Mouse (Mus musculus): ENCODE results near the gene Olfr318. TPM values are rescaled to one million over a fixed set of nuclear protein-coding genes. Genes with fewer than 3 reads are reported as not detected.
"Not testable (repeated sequence)": the region's sequence is repeated elsewhere in the genome, so short reads cannot be mapped to it uniquely, and the experiment has no call there.

Gene Olfr318
- polyA plus RNA-seq (2015; fragmentation: Nextera tagmentation; extraction: Ambion mirVana): not detected in 2 replicates

DNA sequence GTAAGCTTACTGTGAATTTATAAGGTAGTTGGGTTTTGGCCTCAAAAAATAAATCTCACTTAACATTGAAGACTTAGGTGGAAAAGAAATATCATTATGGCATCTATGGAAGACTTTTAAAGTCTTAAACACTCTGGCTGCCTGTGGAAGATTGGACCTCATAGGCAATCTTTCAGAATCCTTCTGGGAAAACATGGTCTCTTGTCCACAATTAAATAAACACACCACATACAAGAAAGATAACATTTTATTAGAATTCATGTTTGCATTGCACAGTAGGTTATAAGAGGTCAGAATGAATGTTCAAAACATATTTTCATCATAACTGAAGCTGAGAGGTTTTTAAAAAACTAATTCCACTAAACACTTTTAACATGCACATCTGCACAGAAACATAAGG is at the start of gene Olfr318:
Olfr318 (minus strand) TSS at position 101 of the 400 bp plus-strand sequence.
- H3K27me3 ChIP-seq: no peaks in the 10 kb centered on the region
- no peak within 1 kb of the TSS for H3K27ac ChIP-seq
- DNase-seq (no peak), ATAC-seq (ENCODE audit: low read depth) (no peak)
- no peaks in the 10 kb centered on the region for H3K36me3 ChIP-seq
- no peak within 1 kb of the TSS for H3K4me2 ChIP-seq
- H3K9me3 ChIP-seq (replicated peaks): no peaks in the 10 kb centered on the region
- no peak within 1 kb of the TSS for H3K9ac ChIP-seq
- no peaks in the 10 kb centered on the region for H3K4me1 ChIP-seq (replicated peaks)
- H3K4me3 ChIP-seq (replicated peaks): no peak within 1 kb of the TSS

DNA sequence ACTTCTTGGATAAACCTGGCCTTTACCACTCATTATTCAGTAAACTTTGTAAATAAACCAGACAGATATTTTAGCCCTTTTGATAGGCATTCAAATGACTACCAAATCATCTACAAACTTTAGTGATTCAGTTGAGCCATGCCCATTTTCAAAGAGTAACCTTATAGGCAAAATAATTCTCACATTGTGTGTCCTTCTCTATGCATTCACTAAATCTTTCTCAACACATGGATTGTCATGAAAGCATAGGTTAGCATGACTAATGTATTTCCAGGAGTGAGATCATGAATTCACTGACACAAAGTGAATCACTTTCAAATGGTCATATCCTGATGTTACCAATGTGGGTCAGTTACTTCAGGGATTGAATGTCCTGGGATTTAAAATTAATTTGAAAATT is 49.1 kb upstream of the Olfr318 start, which contains the start of gene Olfr315:
Olfr315 (plus strand) TSS at position 301 of the 400 bp plus-strand sequence.
- H3K9ac ChIP-seq: no peak within 1 kb of the TSS
- no peaks in the 10 kb centered on the region for H3K36me3 ChIP-seq
- no peak within 1 kb of the TSS for H3K27ac ChIP-seq
- no peak within 1 kb of the TSS for H3K4me3 ChIP-seq (replicated peaks)
- no peaks in the 10 kb centered on the region for H3K4me1 ChIP-seq (replicated peaks)
- H3K4me2 ChIP-seq: no peak within 1 kb of the TSS
- no peaks in the 10 kb centered on the region for H3K9me3 ChIP-seq (replicated peaks)
- no peak for ATAC-seq (ENCODE audit: low read depth)
- no peaks in the 10 kb centered on the region for H3K27me3 ChIP-seq
- no peak for DNase-seq

DNA sequence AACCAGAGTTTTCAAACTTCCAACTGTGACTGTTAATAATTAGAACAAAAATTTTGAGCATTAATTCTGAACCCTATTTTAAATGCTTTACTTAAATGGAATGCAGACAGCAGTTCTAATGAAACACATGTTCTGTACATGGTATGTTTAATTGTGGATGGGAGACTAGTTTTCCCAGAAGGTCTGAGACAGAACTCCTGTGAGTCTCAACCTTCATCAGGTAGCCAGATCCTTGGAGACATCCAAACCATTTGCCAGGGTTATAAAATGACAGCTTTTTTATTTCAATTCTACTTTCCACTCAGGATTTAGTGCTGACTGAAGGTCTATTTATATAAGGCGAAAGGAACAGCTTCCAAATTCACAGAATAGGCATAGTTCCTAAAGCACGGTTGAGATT is 28.6 kb upstream of the Olfr318 start, which contains the start of gene Olfr316:
Olfr316 (plus strand) TSS at position 301 of the 400 bp plus-strand sequence.
- Histone ChIP-seq H3K36me3 (no peaks in the 10 kb centered on the region), H3K27ac (no peak within 1 kb of the TSS), H3K27me3 (no peaks in the 10 kb centered on the region), H3K9me3 (replicated peaks) (no peaks in the 10 kb centered on the region), H3K9ac (no peak within 1 kb of the TSS), H3K4me3 (replicated peaks) (no peak within 1 kb of the TSS), H3K4me2 (no peak within 1 kb of the TSS), H3K4me1 (replicated peaks) (no peaks in the 10 kb centered on the region)
- DNase-seq (no peak), ATAC-seq (ENCODE audit: low read depth) (no peak)
- 72% methylated on average over 2 of the region's 2 CpGs for WGBS (ENCODE audit: insufficient replicate concordance)

DNA sequence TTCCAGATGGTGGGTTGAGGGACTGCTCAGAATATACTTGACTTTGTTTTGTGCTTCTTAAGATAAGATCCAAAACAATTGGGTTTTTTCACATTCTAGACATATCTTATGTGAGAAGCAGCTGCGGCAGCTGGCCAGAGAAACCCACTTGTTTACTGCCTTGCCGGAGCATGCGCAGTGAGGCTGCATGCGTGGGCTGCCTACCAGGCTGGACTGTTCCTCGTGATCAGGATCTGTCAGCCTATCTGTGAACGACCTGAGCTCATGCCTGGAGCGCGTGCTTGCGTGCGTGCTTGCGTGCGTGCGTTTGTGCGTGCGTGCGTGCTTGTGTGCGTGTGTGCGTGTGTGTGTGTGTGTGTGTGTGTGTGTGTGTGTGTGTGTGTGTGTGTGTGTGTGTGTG is 27.3 kb upstream of the Olfr318 start:
- H3K4me1 ChIP-seq (replicated peaks); H3K27ac ChIP-seq; H3K9me3 ChIP-seq (replicated peaks); H3K4me2 ChIP-seq; H3K9ac ChIP-seq; DNase-seq; H3K4me3 ChIP-seq (replicated peaks); H3K36me3 ChIP-seq; H3K27me3 ChIP-seq; ATAC-seq (ENCODE audit: low read depth): not testable (repeated sequence)
- 77% methylated on average over 18 of the region's 18 CpGs for WGBS (ENCODE audit: insufficient replicate concordance)

DNA sequence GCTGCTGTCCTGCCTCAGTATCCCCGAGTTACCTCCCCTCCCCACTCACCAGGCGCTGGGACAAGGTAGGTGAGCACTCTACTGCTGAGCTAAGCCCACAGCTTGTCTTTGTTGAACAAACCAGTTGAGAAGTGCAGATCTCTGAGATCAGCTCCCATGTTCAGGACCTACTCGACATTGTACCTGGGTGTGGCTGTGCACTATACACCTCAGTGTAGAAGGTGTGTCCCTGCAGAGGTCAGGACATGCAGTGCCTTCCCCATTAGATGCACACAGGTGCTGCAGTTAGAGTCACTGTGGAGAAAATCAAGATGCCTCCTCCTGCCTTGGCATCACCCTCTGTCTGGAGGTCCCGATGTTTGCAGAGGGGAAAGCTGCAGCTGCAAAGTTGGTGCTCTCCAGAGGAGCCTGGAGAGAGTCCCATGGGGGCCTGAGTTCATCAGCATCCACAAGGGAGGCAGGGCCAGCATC is 15.0 kb upstream of the Olfr318 start, which contains the start of gene Olfr317:
Olfr317 (minus strand) TSS at position 421 of the 471 bp plus-strand sequence.
- no peaks in the 10 kb centered on the region for H3K4me1 ChIP-seq (replicated peaks)
- DNase-seq (no peak), ATAC-seq (ENCODE audit: low read depth) (no peak)
- H3K9me3 ChIP-seq (replicated peaks): no peaks in the 10 kb centered on the region
- 58% methylated on average over 4 of the region's 4 CpGs for WGBS (ENCODE audit: insufficient replicate concordance)
- H3K4me2 ChIP-seq: no peak within 1 kb of the TSS
- H3K27me3 ChIP-seq: no peaks in the 10 kb centered on the region
- H3K9ac ChIP-seq: no peak within 1 kb of the TSS
- H3K27ac ChIP-seq: no peak within 1 kb of the TSS
- no peak within 1 kb of the TSS for H3K4me3 ChIP-seq (replicated peaks)
- no peaks in the 10 kb centered on the region for H3K36me3 ChIP-seq

DNA sequence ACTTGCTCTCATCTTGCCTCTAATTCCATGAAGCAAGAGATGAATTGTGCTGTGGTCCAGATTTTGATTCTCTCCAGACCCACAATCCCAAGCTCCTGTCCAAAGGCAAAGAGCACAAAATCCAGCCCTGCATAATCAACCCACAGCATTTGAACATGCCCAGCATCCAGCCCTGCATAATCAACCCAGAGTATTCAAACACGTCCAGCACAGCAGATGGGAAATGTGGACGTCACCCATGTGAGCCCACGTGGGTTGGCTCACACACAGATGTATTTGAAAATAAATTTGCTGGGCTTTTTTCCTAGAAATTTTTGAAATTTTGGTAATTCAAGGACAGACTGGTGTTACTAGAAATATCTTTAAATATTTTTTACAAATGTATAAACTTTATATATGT is 9.6 kb upstream of the Olfr318 start:
- WGBS (ENCODE audit: insufficient replicate concordance): 51% methylated on average over 3 of the region's 3 CpGs
- Histone ChIP-seq H3K9ac (no peak overlapping the region), H3K27me3 (no peaks in the 10 kb centered on the region), H3K27ac (no peak overlapping the region), H3K4me2 (no peak overlapping the region), H3K36me3 (no peaks in the 10 kb centered on the region), H3K9me3 (replicated peaks) (no peaks in the 10 kb centered on the region), H3K4me3 (replicated peaks) (no peak overlapping the region), H3K4me1 (replicated peaks) (no peaks in the 10 kb centered on the region)
- ATAC-seq (ENCODE audit: low read depth) (no peak), DNase-seq (no peak)

DNA sequence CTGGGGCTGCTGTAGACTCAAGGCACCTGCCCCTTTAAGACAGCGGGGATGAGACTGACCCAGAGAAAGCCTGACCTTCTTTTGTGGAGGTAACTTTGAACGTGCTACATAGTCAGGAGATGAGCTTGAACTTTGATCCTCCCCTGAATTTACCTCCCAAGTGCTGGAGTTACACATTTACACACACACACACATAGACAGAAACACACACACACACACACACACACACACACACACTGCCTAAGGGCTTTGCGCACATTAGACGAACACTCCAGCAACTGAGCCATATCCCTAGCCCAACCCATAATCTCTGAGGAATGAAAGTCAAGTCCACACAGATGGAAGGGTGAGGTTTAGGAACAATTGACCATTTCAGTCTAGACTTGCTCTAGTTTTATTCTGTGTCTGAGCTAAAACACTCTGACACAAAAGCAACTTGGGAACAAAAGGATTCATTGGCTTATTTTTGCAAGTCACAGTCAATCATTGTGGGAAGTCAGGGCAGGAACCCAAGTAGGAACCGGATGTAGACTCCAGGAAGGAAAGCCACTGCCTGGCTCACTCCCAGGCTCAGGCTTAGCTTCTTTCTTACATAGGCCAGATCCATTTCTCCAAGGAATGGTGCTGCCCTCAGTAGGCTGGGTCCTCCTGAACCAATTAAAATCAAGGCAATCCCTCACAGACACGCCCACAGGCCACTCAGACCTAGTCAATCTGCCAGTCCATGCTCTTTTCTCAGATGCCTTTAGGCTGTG is 4.3 kb upstream of the Olfr318 start:
- not testable (repeated sequence) for H3K36me3 ChIP-seq; H3K9ac ChIP-seq; H3K9me3 ChIP-seq (replicated peaks); DNase-seq; H3K4me3 ChIP-seq (replicated peaks); ATAC-seq (ENCODE audit: low read depth); H3K27me3 ChIP-seq; H3K4me1 ChIP-seq (replicated peaks); H3K4me2 ChIP-seq; H3K27ac ChIP-seq
- WGBS (ENCODE audit: insufficient replicate concordance): 64% methylated on average over 6 of the region's 6 CpGs

DNA sequence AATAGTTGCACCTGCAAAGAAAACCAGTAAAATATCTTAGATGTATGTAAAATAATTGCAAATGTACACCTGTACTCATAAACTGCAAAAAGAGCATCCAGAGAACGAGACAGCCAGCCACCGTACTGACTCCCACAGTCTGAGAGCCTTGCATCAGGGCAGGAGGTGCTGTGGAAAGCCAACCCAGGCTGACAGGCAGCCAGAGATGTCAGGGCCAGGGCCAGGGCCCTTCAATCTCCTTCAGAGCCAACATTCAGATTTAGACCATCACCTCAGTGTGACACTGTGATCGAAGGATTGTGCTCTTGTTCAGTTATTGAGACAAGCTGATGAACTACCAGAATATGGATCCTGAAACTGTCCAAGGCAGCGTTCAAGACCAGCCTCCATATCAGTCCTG is 4.1 kb downstream of the Olfr318 start:
- ATAC-seq (ENCODE audit: low read depth) (no peak), DNase-seq (no peak)
- no peak overlapping the region for H3K9ac ChIP-seq
- no peaks in the 10 kb centered on the region for H3K9me3 ChIP-seq (replicated peaks)
- no peaks in the 10 kb centered on the region for H3K4me1 ChIP-seq (replicated peaks)
- H3K4me3 ChIP-seq (replicated peaks): no peak overlapping the region
- no peak overlapping the region for H3K4me2 ChIP-seq
- H3K27ac ChIP-seq: no peak overlapping the region
- 71% methylated on average over 4 of the region's 4 CpGs for WGBS (ENCODE audit: insufficient replicate concordance)
- no peaks in the 10 kb centered on the region for H3K27me3 ChIP-seq
- H3K36me3 ChIP-seq: no peaks in the 10 kb centered on the region

DNA sequence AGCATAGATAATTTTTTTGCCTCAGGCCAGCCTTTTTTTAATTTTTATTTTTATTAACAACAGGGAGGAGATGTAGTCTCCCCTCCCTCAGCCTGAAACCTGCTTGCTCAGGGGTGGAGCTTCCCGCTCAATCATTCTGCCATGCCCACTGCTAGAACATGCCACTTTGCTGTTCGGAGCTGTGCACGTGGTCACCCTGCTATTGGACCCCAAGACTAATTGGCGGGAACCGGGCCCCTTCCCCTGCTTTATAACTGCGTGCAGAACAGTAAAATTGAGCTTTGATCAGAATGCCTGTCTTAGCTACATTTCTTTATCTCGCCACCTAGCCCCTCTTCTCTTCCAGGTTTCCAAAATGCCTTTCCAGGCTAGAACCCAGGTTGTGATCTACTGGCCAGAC is 6.1 kb downstream of the Olfr318 start:
- H3K4me2 ChIP-seq; DNase-seq; H3K9ac ChIP-seq; H3K4me1 ChIP-seq (replicated peaks); H3K27me3 ChIP-seq; H3K27ac ChIP-seq; H3K9me3 ChIP-seq (replicated peaks); H3K4me3 ChIP-seq (replicated peaks); H3K36me3 ChIP-seq; ATAC-seq (ENCODE audit: low read depth): not testable (repeated sequence)
- 75% methylated on average over 7 of the region's 7 CpGs for WGBS (ENCODE audit: insufficient replicate concordance)

DNA sequence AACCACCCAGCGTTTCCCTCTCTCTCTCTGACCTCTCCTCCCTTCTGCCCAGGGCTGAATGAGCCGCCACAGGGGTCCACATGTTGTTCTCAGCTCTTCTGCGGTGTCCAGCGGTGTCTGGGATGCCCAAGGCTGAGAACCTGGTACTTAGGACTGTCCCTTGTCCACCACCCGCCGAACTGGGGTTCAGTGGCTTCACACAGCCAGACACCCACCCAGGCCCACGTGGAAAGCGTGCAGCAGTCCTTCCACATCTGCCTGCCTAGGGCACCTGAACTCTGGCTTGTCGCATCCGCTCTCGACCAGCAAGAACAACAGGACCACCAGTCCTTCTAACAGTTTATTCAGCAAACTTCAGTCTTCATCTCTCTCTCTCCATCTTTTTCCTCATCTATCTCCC is 14.7 kb downstream of the Olfr318 start:
- H3K4me1 ChIP-seq (replicated peaks): no peaks in the 10 kb centered on the region
- H3K9ac ChIP-seq: no peak overlapping the region
- no peak overlapping the region for H3K27ac ChIP-seq
- no peaks in the 10 kb centered on the region for H3K27me3 ChIP-seq
- 62% methylated on average over 11 of the region's 11 CpGs for WGBS (ENCODE audit: insufficient replicate concordance)
- H3K4me2 ChIP-seq: no peak overlapping the region
- no peak overlapping the region for H3K4me3 ChIP-seq (replicated peaks)
- H3K9me3 ChIP-seq (replicated peaks): no peaks in the 10 kb centered on the region
- DNase-seq (no peak), ATAC-seq (ENCODE audit: low read depth) (no peak)
- H3K36me3 ChIP-seq: no peaks in the 10 kb centered on the region

DNA sequence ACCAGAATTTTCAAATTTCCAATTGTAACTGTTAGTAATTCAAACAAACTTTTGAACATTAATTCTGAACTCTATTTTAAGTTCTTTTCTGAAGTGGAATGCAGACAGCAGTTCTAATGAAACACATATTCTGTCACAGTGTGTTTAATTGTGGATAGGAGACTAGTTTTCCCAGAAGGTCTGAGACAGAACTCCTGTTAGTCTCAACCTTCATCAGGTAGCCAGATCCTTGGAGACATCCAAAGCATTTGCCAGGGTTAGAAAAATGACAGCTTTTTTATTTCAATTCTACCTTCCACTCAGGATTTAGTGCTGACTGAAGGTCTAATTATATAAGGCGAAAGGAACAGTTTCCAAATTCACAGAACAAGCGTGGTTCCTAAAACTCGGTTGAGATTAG is 25.0 kb downstream of the Olfr318 start, which contains the start of gene Olfr319:
Olfr319 (plus strand) TSS at position 301 of the 400 bp plus-strand sequence.
- no peaks in the 10 kb centered on the region for H3K27me3 ChIP-seq
- H3K4me2 ChIP-seq: no peak within 1 kb of the TSS
- DNase-seq (no peak), ATAC-seq (ENCODE audit: low read depth) (no peak)
- peaks cover 9% of the 10 kb centered on the region; the same call in 1 of the 2 replicates for H3K9me3 ChIP-seq (replicated peaks)
- 63% methylated on average over 3 of the region's 3 CpGs for WGBS (ENCODE audit: insufficient replicate concordance)
- no peak within 1 kb of the TSS for H3K9ac ChIP-seq
- H3K36me3 ChIP-seq: no peaks in the 10 kb centered on the region
- H3K27ac ChIP-seq: no peak within 1 kb of the TSS
- no peaks in the 10 kb centered on the region for H3K4me1 ChIP-seq (replicated peaks)
- H3K4me3 ChIP-seq (replicated peaks): no peak within 1 kb of the TSS

DNA sequence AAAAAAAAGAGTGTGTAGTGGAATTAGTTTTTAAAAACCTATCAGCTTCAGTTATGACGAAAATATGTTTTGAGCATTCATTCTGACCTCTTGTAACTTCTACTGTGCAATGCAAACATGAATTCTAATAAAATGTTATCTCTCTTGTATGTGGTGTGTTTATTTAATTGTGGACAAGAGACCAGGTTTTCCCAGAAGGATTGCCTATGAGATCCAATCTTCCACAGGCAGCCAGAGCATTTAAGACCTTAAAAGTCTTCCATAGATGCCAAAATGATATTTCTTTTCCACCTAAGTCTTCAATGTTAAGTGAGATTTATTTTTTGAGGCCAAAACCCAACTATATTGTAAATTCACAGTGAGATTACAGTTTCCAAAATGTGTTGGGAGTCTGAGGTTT is 43.0 kb downstream of the Olfr318 start, which contains the start of gene Olfr320:
Olfr320 (plus strand) TSS at position 301 of the 400 bp plus-strand sequence.
- Histone ChIP-seq H3K27ac (no peak within 1 kb of the TSS), H3K4me3 (replicated peaks) (no peak within 1 kb of the TSS), H3K9ac (no peak within 1 kb of the TSS), H3K27me3 (no peaks in the 10 kb centered on the region), H3K4me2 (no peak within 1 kb of the TSS), H3K4me1 (replicated peaks) (no peaks in the 10 kb centered on the region), H3K9me3 (replicated peaks) (no peaks in the 10 kb centered on the region), H3K36me3 (no peaks in the 10 kb centered on the region)
- DNase-seq (no peak), ATAC-seq (ENCODE audit: low read depth) (no peak)
- 55% methylated on average over 1 of the region's 1 CpGs for WGBS (ENCODE audit: insufficient replicate concordance)

All from liver, embryonic 13.5 days (tissue).